Mouse (Mus musculus): ENCODE measurements at regions not wholly inside any gene's neighbourhood (a gene's known extent, or its start where the extent isn't known, plus 50 kb on each side); places are given as distances from the start of the nearest gene placed in this dataset.
"Not testable (repeated sequence)": the region's sequence is repeated elsewhere in the genome, so short reads cannot be mapped to it uniquely, and the experiment has no call there.

GRCm38 (mm10) chr6:89059431-89059975, 157.5 kb downstream of the Tpra1 start:
- no peak for DNase-seq

DNA sequence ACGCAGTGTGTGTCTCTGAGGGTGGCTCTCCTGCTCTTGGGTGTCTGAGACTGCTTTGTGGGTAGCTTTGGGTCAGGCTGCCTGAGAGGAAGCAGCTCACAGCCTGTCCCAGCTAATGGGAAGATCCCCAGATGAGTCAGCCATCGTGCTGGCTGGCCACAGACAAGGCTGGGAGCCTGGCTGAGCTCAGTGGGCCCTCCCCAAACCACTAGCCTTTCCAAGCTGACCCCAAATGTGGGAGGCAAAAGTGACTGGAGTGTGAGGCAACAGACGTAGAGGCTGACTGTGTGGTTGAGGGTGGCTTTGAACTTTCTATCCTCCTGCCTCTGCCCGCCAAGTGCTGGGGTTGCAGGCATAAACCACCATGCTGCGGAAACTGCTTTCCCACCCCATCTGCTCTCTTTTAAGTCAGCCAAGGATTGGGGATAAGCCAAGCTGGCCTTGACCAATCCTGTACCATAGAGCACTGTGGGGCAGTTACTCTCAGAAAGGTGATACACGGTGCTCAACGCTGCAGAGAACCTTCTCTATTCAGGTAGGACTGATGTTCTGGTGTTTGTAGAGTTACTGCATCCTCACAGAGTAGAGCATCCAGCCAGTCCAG, 163.0 kb downstream of the Tpra1 start:
- no peak for DNase-seq

GRCm38 (mm10) chr6:89066588-89066987, 164.5 kb downstream of the Tpra1 start:
- no peak for DNase-seq

DNA sequence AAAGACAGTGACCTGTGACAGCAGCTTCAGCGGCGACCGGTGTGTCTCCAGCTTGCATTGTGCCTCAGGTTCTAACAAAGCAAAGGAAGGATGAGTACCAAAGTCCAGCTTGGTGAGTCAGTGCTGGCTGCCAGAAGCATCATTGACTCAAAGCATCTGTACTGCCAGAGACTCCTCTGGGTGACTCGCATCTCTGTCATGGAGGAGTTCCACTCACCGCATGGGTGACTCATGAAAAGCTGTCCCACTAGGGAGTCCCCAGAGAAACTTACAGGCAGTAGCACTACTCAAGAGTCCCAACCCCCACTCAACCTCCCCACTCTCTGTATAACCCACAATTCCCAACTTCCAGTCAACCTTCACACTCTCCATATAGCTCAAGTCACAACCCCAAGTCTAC, 166.2 kb downstream of the Tpra1 start:
- no peak for DNase-seq

DNA sequence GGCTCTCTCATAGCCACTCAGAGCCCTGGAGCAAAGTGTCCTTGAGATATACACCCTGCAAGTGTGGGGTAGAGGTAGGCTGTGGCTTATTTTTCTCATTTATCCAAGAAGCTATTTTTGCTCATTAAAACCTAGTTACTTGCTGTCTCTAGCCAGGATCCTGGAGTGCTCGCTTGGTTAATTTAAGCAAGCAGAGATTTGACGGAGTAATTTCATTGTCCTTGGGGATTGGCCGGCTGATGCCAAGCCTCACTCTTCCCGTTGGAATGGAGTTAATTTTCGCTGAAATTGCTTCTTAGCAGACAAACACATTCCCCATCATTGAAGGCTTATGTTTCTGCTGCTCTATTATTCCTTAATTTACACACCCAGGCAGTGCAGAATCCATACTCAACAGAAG, 167.1 kb downstream of the Tpra1 start:
- no peak for DNase-seq

GRCm38 (mm10) chr6:89070011-89070410, 168.0 kb downstream of the Tpra1 start:
- DNase-seq: peak; percentile 90

- peak in 1 of 2 experiments; percentile 21 for DNase-seq
These were observed 169.7 kb downstream of the Tpra1 start for GRCm38 (mm10) chr6:89071766-89072165.

DNA sequence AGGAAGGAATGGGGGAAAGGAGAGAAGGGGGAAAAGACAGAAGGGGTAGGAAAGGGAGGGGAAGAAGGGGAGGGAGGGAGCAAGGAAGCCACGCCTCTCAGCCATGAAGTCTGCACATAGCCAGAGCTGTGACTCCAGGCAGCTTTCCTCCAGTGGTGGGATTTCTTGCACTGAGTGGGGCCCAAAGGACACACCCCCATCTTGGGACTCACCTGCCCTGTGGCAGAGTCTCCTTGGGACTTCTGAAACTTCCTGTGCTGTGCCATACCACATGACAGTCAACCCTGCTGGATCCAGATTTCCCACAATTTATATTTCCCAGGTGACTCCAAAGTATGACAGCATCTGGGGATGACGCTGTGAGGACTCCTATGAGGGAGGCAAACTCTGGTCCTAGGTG, 170.5 kb downstream of the Tpra1 start:
- no peak for DNase-seq

DNA sequence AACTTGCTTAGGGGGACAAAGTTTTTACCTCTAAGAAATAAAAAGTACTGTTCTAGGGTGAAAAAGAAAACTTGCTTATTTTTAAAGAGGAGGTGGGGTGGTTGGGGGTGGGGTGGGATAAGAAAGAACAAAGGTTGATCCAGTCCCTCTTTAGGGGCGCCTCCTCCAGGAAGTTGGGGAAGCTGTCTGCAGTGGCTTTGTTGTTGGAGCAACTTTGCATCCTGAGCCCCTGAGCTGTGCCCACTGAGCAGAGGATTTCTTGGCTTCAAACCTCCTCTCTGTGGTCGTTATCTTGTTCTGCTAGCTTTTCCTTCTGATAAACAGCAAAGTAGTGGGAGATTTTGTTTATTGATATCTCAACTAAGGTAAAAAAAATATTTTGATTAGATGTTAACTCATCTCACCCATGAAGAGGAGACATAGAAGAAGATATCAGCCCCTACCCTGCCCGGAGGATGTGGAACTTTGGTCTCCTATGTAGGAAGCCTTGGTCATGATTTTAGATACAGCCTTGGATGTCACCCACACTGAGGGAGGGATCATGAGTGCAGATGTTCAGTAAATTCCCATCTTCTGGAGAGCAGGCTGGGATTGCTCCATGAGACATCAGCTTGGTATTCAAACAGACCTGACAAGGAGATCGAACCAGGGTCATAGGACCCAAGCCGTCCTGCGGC, 179.7 kb downstream of the Tpra1 start:
- DNase-seq: no peak

DNA sequence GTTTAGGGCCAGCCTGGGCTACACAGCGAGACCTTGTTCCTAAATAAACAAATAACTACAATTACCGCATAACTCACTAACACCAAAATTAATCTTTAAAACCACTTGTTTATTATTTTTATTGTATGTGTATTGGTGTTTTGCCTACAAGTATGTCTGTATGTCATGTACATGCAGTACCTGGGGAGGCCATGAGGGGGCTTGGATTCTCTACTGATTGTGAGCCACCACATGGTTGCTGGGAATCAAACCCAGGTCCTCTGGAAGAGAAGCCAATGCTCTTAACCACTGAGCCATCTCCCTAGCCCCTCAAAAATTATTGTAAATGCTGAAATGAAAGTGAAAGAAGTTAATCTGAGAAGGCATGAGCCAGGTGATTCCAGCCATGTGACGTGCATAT, 182.4 kb downstream of the Tpra1 start:
- DNase-seq: peak; percentile 8 to 10

- DNase-seq: no peak
These were observed 183.1 kb downstream of the Tpra1 start for GRCm38 (mm10) chr6:89085151-89085550.

DNA sequence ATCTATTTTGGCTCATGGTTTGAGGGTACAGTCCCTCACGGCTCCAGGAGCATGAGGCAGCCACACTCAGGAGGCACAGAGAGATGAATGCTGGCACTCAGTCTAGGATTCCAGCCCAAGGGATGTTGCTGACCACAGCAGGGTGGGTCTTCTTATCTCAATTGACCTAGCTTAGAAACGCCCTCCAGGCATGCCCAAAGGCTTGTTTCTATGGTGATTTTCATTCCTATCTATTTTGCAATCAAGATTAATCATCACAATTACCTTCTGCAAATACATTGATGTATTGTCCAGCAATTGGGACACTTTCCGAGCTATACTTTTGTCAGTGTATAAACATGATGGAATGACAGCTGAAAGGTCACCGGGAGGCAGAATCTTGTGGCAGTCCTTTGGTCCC, 185.6 kb downstream of the Tpra1 start:
- DNase-seq: no peak

DNA sequence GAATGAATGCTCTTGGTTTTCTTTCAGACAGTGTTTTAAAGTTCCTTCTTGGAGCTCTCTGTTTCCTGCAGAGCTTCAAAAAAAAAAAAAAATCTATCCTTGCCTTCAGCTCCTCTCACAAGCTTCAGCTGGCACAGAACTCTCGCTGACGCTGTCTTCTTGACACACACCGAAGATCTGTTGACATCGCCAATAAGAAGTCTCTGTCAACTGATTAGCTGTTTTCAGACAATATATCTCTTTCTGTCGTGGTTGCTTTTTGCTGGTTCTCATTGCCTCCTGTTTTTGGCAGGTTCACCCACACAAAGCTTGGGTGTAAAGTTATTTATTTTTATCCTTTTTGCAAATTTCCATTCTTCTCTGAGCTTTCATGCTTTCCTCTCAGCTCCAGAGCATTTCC, 188.0 kb downstream of the Tpra1 start:
- DNase-seq: no peak

DNA sequence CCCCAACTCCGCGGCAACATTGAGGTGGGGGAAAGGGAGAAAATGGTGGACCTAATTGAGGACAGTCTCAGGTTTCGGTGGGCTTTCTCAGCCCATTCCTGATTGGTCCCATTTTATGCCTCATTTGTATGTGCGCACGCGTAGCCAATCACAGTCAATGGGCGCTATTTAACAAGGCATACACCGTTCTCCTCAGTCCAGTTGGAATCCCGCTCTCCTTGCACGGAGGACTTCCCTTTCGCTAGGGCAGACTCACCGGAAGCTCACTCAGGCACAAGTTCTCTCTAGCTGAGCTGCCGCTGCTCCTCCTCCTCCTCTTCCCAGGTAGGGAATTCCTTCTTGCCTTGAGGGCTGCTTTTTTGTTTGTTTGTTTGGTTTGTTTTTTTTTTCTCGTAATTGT, 193.9 kb downstream of the Tpra1 start:
- no peak for DNase-seq

GRCm38 (mm10) chr6:89097531-89097930, 195.5 kb downstream of the Tpra1 start:
- no peak for DNase-seq

- no peak for DNase-seq
These were observed 217.2 kb downstream of the Tpra1 start for GRCm38 (mm10) chr6:89119241-89119640.

DNA sequence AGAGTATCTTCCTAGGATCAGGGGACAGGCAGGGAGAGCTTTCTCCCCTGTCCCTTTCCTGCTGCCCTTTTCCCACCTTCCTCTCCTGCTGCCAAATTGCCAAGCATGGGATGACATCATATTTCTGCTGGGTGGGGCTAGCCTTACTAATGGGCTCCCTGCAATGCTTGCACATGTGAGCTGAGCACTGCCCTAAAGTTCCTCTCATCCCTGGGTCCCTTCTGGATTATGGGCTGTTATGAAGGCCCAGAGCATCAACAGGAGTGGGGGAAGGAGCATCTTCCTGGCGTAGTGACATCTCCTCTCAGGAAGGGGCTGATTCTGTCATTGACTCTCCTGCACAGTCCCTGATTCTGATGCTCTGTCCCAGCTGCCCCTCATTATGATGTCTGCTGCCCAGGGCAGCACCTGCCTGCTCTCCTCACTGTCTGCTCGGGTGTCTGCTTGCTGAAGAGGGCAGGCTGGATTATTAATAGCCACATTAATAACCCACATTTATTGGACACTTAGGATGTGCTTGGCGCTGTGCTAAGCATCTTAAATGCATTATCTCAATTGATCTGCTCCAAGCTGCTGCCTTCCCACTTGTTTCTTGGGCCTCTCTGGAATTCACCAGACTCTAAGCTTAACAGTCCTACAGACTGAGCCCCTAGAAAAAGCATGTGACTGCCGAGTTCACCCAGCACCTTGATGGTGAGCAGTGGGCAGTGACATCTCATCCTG, 219.1 kb downstream of the Tpra1 start:
- DNase-seq: no peak

- DNase-seq: no peak
These were observed 219.7 kb downstream of the Tpra1 start for GRCm38 (mm10) chr6:89121746-89122070.

- no peak for DNase-seq
These were observed 223.9 kb downstream of the Tpra1 start for GRCm38 (mm10) chr6:89125916-89126315.

GRCm38 (mm10) chr6:89128141-89128540, 226.1 kb downstream of the Tpra1 start:
- DNase-seq: not testable (repeated sequence)

GRCm38 (mm10) chr6:89140469-89140868, 222.0 kb downstream of the Plxna1 start:
- no peak for DNase-seq

DNA sequence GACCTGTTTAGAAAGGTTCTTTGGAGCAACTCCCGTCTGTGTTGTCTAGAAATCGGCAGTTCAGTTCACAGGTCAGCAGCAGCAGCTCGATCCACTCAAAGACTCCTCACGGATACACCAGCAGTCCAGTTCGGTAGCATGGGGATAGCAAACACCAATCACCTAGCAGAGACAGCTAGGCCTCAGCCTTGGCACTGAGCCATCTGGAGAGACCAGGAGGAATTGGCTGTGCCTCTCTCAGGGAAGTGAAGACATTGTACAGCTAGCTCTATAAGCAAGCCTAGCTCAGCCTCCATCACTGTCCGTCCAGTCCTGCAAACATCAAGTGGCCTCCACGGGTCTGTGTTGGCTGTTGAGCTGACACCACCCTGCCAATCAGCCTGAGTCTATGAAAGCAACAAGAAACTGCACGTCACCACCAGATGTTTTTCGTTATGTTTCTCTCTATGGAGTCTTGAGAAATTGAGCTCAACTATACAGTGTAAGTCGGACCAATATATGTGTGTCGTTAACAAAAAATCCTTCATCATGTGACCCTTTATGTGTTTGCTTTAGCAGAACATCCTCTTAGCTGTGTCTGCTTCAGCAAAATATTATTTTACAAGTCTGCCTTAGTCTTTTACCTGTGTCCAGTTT, 209.3 kb downstream of the Plxna1 start:
- peak; percentile 7 to 8 for DNase-seq

- no peak for DNase-seq
These were observed 204.9 kb downstream of the Plxna1 start for GRCm38 (mm10) chr6:89157501-89157900.

DNA sequence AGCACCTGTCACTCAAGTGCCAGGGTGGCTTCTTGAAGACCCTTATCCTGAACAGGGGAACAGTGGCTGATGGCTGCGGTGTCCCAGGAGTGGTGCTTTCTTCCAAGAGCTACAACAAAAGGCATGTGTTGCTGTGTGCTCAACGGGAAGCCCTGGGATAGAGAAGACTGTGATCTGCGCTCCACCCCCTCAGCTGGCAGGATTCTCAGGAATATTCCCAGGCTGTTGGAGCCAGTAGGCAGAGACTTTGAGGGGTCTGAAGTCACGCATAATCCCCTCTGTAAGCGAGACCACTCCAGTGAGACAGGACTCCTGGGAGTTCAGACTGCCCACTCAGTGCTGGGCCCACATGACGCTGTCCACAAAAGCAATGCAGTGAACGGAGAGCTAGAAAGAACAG, 202.4 kb downstream of the Plxna1 start:
- no peak for DNase-seq

All from kidney, postnatal 4 days (tissue).